Mouse (Mus musculus) erythroblast, embryonic 14.5 days (primary cell): ENCODE data around the gene Bcl9l.

ENCODE experiments used
- GATA1 ChIP-seq: IDR thresholded peaks from 2 replicates; pipeline ENCODE4 v1.6.1; 2012; ENCODE audit warnings: low read length, inconsistent platforms, mixed read lengths
- TAL1 ChIP-seq: IDR thresholded peaks from 3 replicates; pipeline ENCODE4 v1.6.1; 2012; ENCODE audit warnings: low read length, inconsistent platforms, mixed read lengths

GRCm38 (mm10) chr9:44482112-44482511 lies 513 bp upstream of the Bcl9l start:
- TF ChIP-seq GATA1 (no peak), TAL1 (no peak)
